In genomic region chr5:31599161-31599560, GRCm38 (mm10) we compare ENCODE assay signal across 10 mouse cellular contexts. TPM values are rescaled to one million over a fixed set of nuclear protein-coding genes. Genes with fewer than 3 reads are reported as not detected.
A peak's percentile ranks its signal among the peaks of the same experiment; 100 is the strongest.
DNase-seq lines count a peak whose midpoint lies in the region; ATAC-seq and TF ChIP-seq lines count a peak whose summit lies in the region.
"Had no signal": no experiment of that assay in that cellular context is flagged by ENCODE, and none has a peak within 500 bp of the region (broad histone marks: within the 10 kb centered on the region; RNA-seq: fewer than 3 reads in every experiment).

No protein-coding gene starts in this region.

- ATAC-seq in kidney, postnatal 0 days (replicated peaks; ENCODE audit: low FRiP score, low read depth): no peak
- ATAC-seq in activated CD4-positive, CD25-positive, alpha-beta regulatory T cell, adult 4 months: no peak
- ATAC-seq: intestine, embryonic 15.5 days had no signal

- TF ChIP-seq EP300 in ES-Bruce4 (IDR thresholded peaks at IDR 0.05; ENCODE audit: insufficient read depth, low read depth, low read length): no peak

- no peak overlapping the region for H3K4me3 ChIP-seq in kidney, postnatal 0 days (replicated peaks; ENCODE audit: low read depth, low read length)
- H3K4me3 ChIP-seq in ES-Bruce4 (ENCODE audit: low read depth, low read length): no peak overlapping the region
- no peak overlapping the region for H3K4me3 ChIP-seq in embryonic fibroblast, embryonic 13.5 days (ENCODE audit: insufficient read depth, low read length)
- H3K4me3 ChIP-seq: embryonic facial prominence, embryonic 13.5 days; heart, embryonic 15.5 days; intestine, embryonic 15.5 days had no signal

- peaks cover 12% of the 10 kb centered on the region for H3K4me1 ChIP-seq in kidney, postnatal 0 days (replicated peaks; ENCODE audit: insufficient read depth, low read length)
- peaks cover 6% of the 10 kb centered on the region for H3K4me1 ChIP-seq in ES-Bruce4 (ENCODE audit: control insufficient read depth, insufficient read depth, low read length)
- peaks cover 9% of the 10 kb centered on the region for H3K4me1 ChIP-seq in embryonic fibroblast, embryonic 13.5 days (ENCODE audit: control insufficient read depth, insufficient read depth, low read length)

- peak; percentile 44; the same call in 1 of the 2 replicates for TF ChIP-seq CTCF in kidney, postnatal 0 days (IDR thresholded peaks at IDR 0.05; ENCODE audit: low read depth)
- peak; percentile 69 for TF ChIP-seq CTCF in ES-Bruce4 (IDR thresholded peaks at IDR 0.05; ENCODE audit: low read depth, low read length)
- TF ChIP-seq CTCF in embryonic fibroblast, embryonic 13.5 days (IDR thresholded peaks at IDR 0.05; ENCODE audit: borderline replicate concordance, insufficient read depth, low read length): peak; percentile 21; the same call in 1 of the 2 replicates

- no peaks in the 10 kb centered on the region for H3K36me3 ChIP-seq in kidney, postnatal 0 days (ENCODE audit: insufficient read depth, low read length)
- H3K36me3 ChIP-seq in ES-Bruce4 (ENCODE audit: control insufficient read depth, insufficient read depth, low read length, poor library complexity, severe bottlenecking): no peaks in the 10 kb centered on the region
- H3K36me3 ChIP-seq: embryonic facial prominence, embryonic 13.5 days; heart, embryonic 15.5 days; intestine, embryonic 15.5 days had no signal

- H3K9ac ChIP-seq in kidney, postnatal 0 days (ENCODE audit: low read depth, low read length): no peak overlapping the region
- no peak overlapping the region for H3K9ac ChIP-seq in ES-Bruce4 (ENCODE audit: low read depth, poor library complexity, severe bottlenecking)
- H3K9ac ChIP-seq: embryonic facial prominence, embryonic 13.5 days; heart, embryonic 15.5 days; intestine, embryonic 15.5 days had no signal

- no peak overlapping the region for H3K27ac ChIP-seq in kidney, postnatal 0 days
- no peak overlapping the region for H3K27ac ChIP-seq in ES-Bruce4 (ENCODE audit: insufficient read depth, low read length)
- peak overlapping the region; percentile 76; the same call in 1 of the 2 replicates for H3K27ac ChIP-seq in embryonic fibroblast, embryonic 13.5 days (ENCODE audit: insufficient read depth, low read length)
- H3K27ac ChIP-seq: embryonic facial prominence, embryonic 13.5 days; heart, embryonic 15.5 days; intestine, embryonic 15.5 days had no signal

- no peak for DNase-seq in kidney, postnatal 0 days (ENCODE audit: low spot score)
- DNase-seq in kidney, postnatal 14 days: no peak
- peak; percentile 80 for DNase-seq in 416B (ENCODE audit: low read depth)
- DNase-seq in urinary bladder, adult 2 months (ENCODE audit: low spot score): no peak

- no peaks in the 10 kb centered on the region for H3K9me3 ChIP-seq in kidney, postnatal 0 days (replicated peaks; ENCODE audit: low read length)
- H3K9me3 ChIP-seq in ES-Bruce4 (replicated peaks; ENCODE audit: control insufficient read depth, insufficient read depth, low read length, poor library complexity, severe bottlenecking): no peaks in the 10 kb centered on the region
- H3K9me3 ChIP-seq: embryonic facial prominence, embryonic 13.5 days; heart, embryonic 15.5 days; intestine, embryonic 15.5 days had no signal

- no peak overlapping the region for H3K4me2 ChIP-seq in kidney, postnatal 0 days (ENCODE audit: low read length)
- H3K4me2 ChIP-seq: embryonic facial prominence, embryonic 13.5 days; heart, embryonic 15.5 days; intestine, embryonic 15.5 days had no signal

- TF ChIP-seq POLR2A in ES-Bruce4 (IDR thresholded peaks at IDR 0.05; ENCODE audit: insufficient read depth, low read length): no peak
- TF ChIP-seq POLR2A in embryonic fibroblast, embryonic 13.5 days (IDR thresholded peaks at IDR 0.05; ENCODE audit: low read depth, low read length): no peak

- no peaks in the 10 kb centered on the region for H3K27me3 ChIP-seq in kidney, postnatal 0 days (ENCODE audit: insufficient read depth, low read length)
- H3K27me3 ChIP-seq in ES-Bruce4 (ENCODE audit: control insufficient read depth, insufficient read depth, low read length, poor library complexity, severe bottlenecking): no peaks in the 10 kb centered on the region
- H3K27me3 ChIP-seq: embryonic facial prominence, embryonic 13.5 days; heart, embryonic 15.5 days; intestine, embryonic 15.5 days had no signal

- 83% methylated on average over 2 of the region's 2 CpGs for WGBS in kidney, postnatal 0 days

RNA-seq across cellular contexts. Expression of gene Mrpl33, which starts 2.4 kb away (rescaled TPM):
- 369 and 406 TPM in 2 replicates for polyA plus RNA-seq in kidney, postnatal 0 days (2015; fragmentation: Nextera tagmentation; extraction: Ambion mirVana)
- polyA plus RNA-seq in ES-Bruce4 (2011; ENCODE audit: insufficient read depth, insufficient read length, low read depth, missing spikeins): 161 and 173 TPM in 2 replicates
- 165 and 191 TPM in 2 replicates for polyA plus RNA-seq in embryonic fibroblast, embryonic 13.5 days (2011; ENCODE audit: insufficient read length, low read depth, missing spikeins)
- 100 to 1,000 TPM; 343 to 421 TPM for polyA plus RNA-seq in activated CD4-positive, CD25-positive, alpha-beta regulatory T cell, adult 4 months (2017; shearing (Covaris generic))
- polyA plus RNA-seq in urinary bladder, adult 2 months (2012; rRNA removed): 174 and 196 TPM in 2 replicates
